Mouse (Mus musculus): ENCODE measurements around the gene Tspear. TPM values are rescaled to one million over a fixed set of nuclear protein-coding genes. Genes with fewer than 3 reads are reported as not detected.
A peak's percentile ranks its signal among the peaks of the same experiment; 100 is the strongest.
"Not testable (repeated sequence)": the region's sequence is repeated elsewhere in the genome, so short reads cannot be mapped to it uniquely, and the experiment has no call there.

The Tspear gene
- polyA plus RNA-seq, 1 experiment from 2014 or later = 0.65 TPM

DNA sequence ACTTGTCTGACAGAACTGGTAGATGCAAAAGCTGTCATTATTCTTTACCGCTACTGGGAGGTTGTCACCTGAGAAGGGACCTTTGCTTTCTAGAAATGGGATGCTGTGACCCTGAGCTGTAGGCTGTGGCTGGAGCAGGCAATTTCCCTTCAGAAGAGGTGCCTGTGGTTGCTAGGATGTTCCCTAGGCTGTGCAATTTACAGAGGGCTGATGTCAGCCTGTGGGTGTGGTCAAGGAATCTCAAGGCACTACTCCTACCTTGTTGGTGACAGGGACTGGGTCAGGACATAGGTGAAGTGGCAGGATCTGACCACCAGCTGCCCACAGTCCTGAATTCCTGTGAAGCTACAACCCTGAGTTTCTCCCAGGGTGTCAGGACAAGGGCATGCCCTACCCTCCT lies 83.4 kb downstream of the Tspear start:
- Histone ChIP-seq H3K27me3 (no peaks in the 10 kb centered on the region), H3K4me3 (no peak overlapping the region), H3K9ac (no peak overlapping the region), H3K27ac (no peak overlapping the region), H3K4me2 (no peak overlapping the region), H3K9me3 (replicated peaks) (no peaks in the 10 kb centered on the region), H3K36me3 (ENCODE audit: poor library complexity, severe bottlenecking) (no peaks in the 10 kb centered on the region), H3K4me1 (no peaks in the 10 kb centered on the region)
- 80% methylated on average over 1 of the region's 1 CpGs for WGBS
- ATAC-seq = no peak

DNA sequence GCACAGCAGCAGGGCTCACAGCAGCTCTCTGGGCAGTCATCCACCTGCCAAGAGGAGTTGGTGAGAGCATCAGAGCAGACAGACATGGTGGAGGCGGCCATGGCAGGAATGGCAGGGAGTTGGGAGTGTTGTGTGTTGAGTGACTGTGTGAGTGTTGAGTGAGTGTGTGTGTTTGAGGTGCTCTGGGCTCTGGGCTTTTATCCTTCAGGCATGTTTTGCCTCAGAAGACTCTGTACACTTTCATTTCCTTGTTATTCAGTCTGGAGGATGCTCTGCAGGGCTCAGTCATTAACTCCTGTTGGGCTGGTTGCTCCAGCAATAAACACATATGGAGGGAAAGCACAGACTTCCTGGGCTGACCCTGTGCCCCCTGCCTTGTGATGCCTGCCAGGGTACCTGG lies 84.9 kb downstream of the Tspear start, which contains the start of gene Gm3238:
Gene Gm3238 (minus strand): TSS at position 101 of the 400 bp plus-strand sequence.
- not testable (repeated sequence) for H3K9ac ChIP-seq; ATAC-seq; H3K4me2 ChIP-seq; H3K27me3 ChIP-seq; H3K4me1 ChIP-seq; H3K4me3 ChIP-seq; H3K9me3 ChIP-seq (replicated peaks); H3K36me3 ChIP-seq (ENCODE audit: poor library complexity, severe bottlenecking)
- no CpG with 5 or more reads among the region's 1 CpGs for WGBS
- peak within 1 kb of the TSS; percentile 51; the same call in 1 of the 2 replicates for H3K27ac ChIP-seq

DNA sequence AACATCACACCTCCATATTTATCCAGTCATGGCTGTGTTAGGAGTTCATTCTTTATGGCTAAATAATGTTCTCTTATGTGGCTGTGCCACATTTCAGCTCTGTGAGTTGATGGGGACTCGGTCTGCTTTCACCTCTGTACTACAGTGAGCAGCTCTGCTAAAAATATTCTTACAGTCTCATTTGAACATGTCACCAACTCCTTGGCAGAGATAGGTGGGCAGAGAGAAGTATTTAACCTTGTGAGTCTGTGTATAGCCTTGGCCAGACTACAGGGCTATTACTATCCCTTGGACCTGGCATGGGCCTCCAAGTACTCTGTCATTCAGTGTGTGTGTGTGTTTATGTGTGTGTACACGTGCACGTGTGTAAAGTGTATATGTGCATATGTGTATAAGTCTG lies 85.8 kb downstream of the Tspear start:
- WGBS = 100% methylated on average over 3 of the region's 3 CpGs
- ATAC-seq = not testable (repeated sequence)

DNA sequence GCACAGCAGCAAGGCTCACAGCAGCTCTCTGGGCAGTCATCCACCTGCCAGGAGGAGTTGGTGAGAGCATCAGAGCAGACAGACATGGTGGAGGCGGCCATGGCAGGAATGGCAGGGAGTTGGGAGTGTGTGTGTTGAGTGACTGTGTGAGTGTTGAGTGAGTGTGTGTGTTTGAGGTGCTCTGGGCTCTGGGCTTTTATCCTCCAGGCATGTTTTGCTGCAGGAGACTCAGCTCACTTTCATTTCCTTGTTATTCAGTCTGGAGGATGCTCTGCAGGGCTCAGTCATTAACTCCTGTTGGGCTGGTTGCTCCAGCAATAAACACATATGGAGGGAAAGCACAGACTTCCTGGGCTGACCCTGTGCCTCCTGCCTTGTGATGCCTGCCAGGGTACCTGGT lies 90.5 kb downstream of the Tspear start, which contains the start of gene Gm7138:
Gene Gm7138 (minus strand): TSS at position 101 of the 400 bp plus-strand sequence.
- not testable (repeated sequence) for H3K36me3 ChIP-seq (ENCODE audit: poor library complexity, severe bottlenecking); H3K4me1 ChIP-seq; H3K4me2 ChIP-seq; H3K9me3 ChIP-seq (replicated peaks); H3K27me3 ChIP-seq; ATAC-seq; H3K27ac ChIP-seq; H3K4me3 ChIP-seq; H3K9ac ChIP-seq
- WGBS = 86% methylated on average over 1 of the region's 1 CpGs

More for the DNA sequence above, 85.8 kb downstream of the Tspear start:
- H3K9me3 ChIP-seq (replicated peaks); H3K4me1 ChIP-seq; H3K9ac ChIP-seq; H3K27ac ChIP-seq; H3K4me2 ChIP-seq; H3K27me3 ChIP-seq; H3K36me3 ChIP-seq (ENCODE audit: poor library complexity, severe bottlenecking); H3K4me3 ChIP-seq: not testable (repeated sequence)

DNA sequence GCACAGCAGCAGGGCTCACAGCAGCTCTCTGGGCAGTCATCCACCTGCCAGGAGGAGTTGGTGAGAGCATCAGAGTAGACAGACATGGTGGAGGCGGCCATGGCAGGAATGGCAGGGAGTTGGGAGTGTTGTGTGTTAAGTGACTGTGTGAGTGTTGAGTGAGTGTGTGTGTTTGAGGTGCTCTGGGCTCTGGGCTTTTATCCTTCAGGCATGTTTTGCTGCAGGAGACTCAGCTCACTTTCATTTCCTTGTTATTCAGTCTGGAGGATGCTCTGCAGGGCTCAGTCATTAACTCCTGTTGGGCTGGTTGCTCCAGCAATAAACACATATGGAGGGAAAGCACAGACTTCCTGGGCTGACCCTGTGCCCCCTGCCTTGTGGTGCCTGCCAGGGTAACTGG lies 96.1 kb downstream of the Tspear start, which contains the start of gene Gm3250:
Gene Gm3250 (minus strand): TSS at position 101 of the 400 bp plus-strand sequence.
- H3K36me3 ChIP-seq (ENCODE audit: poor library complexity, severe bottlenecking); H3K4me3 ChIP-seq; H3K4me2 ChIP-seq; ATAC-seq; H3K27ac ChIP-seq; H3K4me1 ChIP-seq; H3K9me3 ChIP-seq (replicated peaks); H3K27me3 ChIP-seq; H3K9ac ChIP-seq: not testable (repeated sequence)
- 78% methylated on average over 1 of the region's 1 CpGs for WGBS

DNA sequence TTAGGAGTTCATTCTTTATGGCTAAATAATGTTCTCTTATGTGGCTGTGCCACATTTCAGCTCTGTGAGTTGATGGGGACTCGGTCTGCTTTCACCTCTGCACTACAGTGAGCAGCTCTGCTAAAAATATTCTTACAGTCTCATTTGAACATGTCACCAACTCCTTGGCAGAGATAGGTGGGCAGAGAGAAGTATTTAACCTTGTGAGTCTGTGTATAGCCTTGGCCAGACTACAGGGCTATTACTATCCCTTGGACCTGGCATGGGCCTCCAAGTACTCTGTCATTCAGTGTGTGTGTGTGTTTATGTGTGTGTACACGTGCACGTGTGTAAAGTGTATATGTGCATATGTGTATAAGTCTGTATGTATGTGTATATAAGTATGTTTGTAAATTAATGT lies 97.0 kb downstream of the Tspear start:
- not testable (repeated sequence) for H3K4me3 ChIP-seq; H3K27ac ChIP-seq; H3K27me3 ChIP-seq; ATAC-seq; H3K4me2 ChIP-seq; H3K4me1 ChIP-seq; H3K9ac ChIP-seq; H3K36me3 ChIP-seq (ENCODE audit: poor library complexity, severe bottlenecking); H3K9me3 ChIP-seq (replicated peaks)
- 96% methylated on average over 3 of the region's 3 CpGs for WGBS

DNA sequence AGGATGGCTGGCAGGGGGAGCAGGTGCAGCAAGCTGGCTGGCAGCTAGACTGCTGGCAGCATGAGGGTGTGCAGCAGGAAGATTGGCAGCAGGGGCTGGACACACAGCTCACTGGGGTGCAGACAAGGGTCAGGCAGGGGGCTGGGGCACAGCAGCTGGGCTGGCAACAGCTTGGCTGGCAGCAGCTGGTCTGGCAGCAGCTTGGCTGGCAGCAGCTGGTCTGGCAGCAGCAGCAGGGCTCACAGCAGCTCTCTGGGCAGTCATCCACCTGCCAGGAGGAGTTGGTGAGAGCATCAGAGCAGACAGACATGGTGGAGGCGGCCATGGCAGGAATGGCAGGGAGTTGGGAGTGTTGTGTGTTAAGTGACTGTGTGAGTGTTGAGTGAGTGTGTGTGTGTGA lies 101.5 kb downstream of the Tspear start, which contains the start of gene Gm7137:
Gene Gm7137 (minus strand): TSS at position 325 of the 400 bp plus-strand sequence.
- H3K4me3 ChIP-seq; H3K4me1 ChIP-seq; H3K4me2 ChIP-seq; H3K27ac ChIP-seq; ATAC-seq; H3K9me3 ChIP-seq (replicated peaks); H3K36me3 ChIP-seq (ENCODE audit: poor library complexity, severe bottlenecking); H3K9ac ChIP-seq; H3K27me3 ChIP-seq: not testable (repeated sequence)
- no CpG with 5 or more reads among the region's 1 CpGs for WGBS

DNA sequence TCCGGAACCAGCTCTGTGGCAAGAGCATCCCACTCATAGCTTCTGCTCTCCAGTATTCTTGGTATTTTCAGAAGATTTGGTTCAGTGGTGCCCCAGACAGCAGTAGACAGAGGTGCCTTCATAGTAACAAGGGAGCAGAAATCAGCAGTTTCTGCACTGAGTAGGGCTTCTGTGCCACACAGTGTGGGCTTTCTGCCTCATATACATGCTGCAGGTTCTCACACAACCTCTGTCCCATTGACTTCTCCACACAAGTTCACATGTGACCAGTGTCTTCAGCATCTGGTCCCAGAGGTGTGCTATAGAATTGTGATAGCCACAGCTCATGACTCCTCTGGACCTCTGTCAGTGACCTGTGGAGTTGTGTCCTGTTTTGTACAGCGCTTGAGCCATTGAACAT lies 102.3 kb downstream of the Tspear start:
- H3K36me3 ChIP-seq (ENCODE audit: poor library complexity, severe bottlenecking) = no peaks in the 10 kb centered on the region
- ATAC-seq = no peak
- no peak overlapping the region for H3K4me3 ChIP-seq
- H3K9ac ChIP-seq = no peak overlapping the region
- H3K27me3 ChIP-seq = no peaks in the 10 kb centered on the region
- no peaks in the 10 kb centered on the region for H3K9me3 ChIP-seq (replicated peaks)
- H3K4me1 ChIP-seq = no peaks in the 10 kb centered on the region
- WGBS = 92% methylated on average over 2 of the region's 2 CpGs
- no peak overlapping the region for H3K4me2 ChIP-seq
- no peak overlapping the region for H3K27ac ChIP-seq

DNA sequence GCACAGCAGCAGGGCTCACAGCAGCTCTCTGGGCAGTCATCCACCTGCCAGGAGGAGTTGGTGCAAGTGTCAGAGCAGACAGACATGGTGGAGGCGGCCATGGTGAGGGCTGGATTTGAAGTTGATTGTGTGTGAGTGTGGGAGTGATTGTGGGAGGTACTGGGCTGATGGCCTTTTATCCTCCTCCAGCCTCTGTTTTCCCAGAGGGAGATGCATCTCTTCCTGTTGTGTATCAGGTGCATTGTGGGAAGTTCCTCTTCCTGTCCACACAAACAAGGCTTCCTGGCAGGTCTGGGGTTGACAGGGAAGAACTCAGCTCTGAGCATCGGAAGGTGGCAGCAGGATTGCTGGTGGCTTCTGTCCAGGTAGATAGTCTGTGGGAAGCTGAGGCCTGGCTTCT lies 108.6 kb downstream of the Tspear start, which contains the start of gene Gm9639:
Gene Gm9639 (minus strand): TSS at position 101 of the 400 bp plus-strand sequence.
- no peak for ATAC-seq
- H3K27me3 ChIP-seq = no peaks in the 10 kb centered on the region
- H3K9me3 ChIP-seq (replicated peaks) = no peaks in the 10 kb centered on the region
- 50% methylated on average over 2 of the region's 2 CpGs for WGBS
- H3K27ac ChIP-seq = no peak within 1 kb of the TSS; the same call in 1 of the 2 replicates
- no peaks in the 10 kb centered on the region for H3K36me3 ChIP-seq (ENCODE audit: poor library complexity, severe bottlenecking)
- H3K9ac ChIP-seq = no peak within 1 kb of the TSS
- no peak within 1 kb of the TSS for H3K4me3 ChIP-seq
- H3K4me2 ChIP-seq = no peak within 1 kb of the TSS
- H3K4me1 ChIP-seq = peaks cover 13% of the 10 kb centered on the region

DNA sequence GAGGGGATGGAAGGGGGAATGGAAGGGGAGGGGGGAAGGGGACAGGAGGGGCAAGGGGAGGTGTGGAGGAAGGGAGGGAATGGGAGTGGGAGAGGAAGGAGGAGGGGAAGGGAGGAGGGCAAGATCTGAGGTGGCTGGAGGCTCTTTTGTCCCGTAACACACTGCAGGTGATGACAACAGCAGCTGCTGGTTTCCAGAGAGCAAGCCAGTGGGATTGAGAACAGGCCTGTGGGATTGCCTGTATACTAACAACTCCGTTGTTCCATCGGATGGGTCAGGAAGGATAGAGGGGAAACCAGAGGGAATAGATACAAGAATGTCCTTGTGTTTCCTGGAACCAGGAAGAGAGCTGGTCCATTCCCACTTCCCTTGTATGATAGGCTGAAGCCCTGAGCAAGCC lies 111.3 kb downstream of the Tspear start:
- Histone ChIP-seq H3K4me2 (no peak overlapping the region), H3K9ac (no peak overlapping the region), H3K9me3 (replicated peaks) (no peaks in the 10 kb centered on the region), H3K36me3 (ENCODE audit: poor library complexity, severe bottlenecking) (no peaks in the 10 kb centered on the region), H3K4me3 (no peak overlapping the region), H3K4me1 (peaks cover 13% of the 10 kb centered on the region), H3K27ac (peak overlapping the region; percentile 69), H3K27me3 (no peaks in the 10 kb centered on the region)
- no peak for ATAC-seq
- WGBS = 15% methylated on average over 3 of the region's 3 CpGs

DNA sequence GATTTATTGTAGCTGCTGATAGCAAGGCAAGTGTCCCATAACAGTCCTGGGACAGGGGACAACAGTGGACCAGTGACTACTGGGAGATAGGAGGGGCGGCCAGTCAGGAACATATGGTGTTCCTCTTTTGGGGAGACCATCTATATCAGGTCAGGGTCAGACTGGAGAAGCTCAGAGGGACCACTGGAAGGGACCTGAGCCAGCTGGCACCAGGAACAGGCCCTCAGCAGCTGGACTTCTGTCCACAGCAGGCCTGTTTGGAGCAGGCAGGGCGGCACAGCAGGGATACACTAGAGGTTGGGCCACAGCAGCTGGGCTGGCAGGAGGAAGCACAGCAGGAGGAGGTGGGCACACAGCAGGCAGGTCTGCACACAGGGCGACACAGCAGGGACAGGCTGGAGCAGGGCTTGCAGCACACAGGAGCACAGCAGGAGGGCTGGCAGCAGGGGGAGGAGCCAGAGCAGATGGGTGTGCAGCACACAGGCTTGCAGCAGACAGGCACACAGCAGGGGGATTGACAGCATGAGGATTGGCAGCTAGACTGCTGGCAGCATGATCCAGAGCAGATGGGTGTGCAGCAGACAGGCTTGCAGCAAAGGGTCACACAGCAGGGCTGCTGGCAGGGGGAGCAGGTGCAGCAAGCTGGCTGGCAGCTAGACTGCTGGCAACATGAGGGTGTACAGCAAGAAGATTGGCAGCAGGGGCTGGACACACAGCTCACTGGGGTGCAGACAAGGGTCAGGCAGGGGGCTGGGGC lies 112.0 kb downstream of the Tspear start:
- not testable (repeated sequence) for H3K27me3 ChIP-seq; H3K36me3 ChIP-seq (ENCODE audit: poor library complexity, severe bottlenecking); H3K9me3 ChIP-seq (replicated peaks); ATAC-seq; H3K4me3 ChIP-seq; H3K9ac ChIP-seq; H3K4me2 ChIP-seq
- peaks cover 13% of the 10 kb centered on the region for H3K4me1 ChIP-seq
- WGBS = 38% methylated on average over 3 of the region's 3 CpGs
- H3K27ac ChIP-seq = peak overlapping the region; percentile 69

DNA sequence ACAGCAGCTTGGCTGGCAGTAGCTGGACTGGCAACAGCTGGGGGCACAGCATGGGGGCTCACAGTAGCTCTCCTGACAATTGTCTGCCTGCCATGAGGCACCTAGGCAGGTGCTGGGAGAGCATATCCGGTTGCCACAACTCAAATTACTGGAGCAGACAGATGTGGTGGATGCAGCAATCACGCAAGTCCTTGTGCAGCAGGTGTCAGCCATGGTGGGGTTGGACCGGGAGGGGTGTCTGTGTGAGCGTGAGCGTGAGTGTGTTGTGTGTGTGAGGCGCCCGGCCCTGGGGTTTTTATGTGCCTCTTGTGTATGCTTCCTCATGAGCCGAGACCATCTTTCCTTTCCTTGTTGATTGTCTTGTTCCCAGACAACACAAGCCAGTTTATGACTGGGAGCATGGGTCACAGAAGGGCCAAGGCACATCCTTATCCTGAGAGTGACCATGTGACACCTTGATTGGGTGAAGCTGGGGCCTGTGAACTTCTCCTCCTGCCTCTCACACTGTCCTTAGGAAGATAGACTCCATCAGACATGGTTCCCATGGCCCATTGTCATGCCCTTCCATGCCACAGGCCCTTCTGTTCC lies 112.6 kb downstream of the Tspear start, which contains the start of gene Gm19668:
Gene Gm19668 (minus strand): TSS at position 213 of the 588 bp plus-strand sequence.
- H3K36me3 ChIP-seq (ENCODE audit: poor library complexity, severe bottlenecking) = no peaks in the 10 kb centered on the region
- H3K4me1 ChIP-seq = peaks cover 13% of the 10 kb centered on the region
- H3K27ac ChIP-seq = peak within 1 kb of the TSS; percentile 69
- H3K27me3 ChIP-seq = no peaks in the 10 kb centered on the region
- no peak for ATAC-seq
- H3K9ac ChIP-seq = no peak within 1 kb of the TSS
- H3K4me3 ChIP-seq = no peak within 1 kb of the TSS
- no peak within 1 kb of the TSS for H3K4me2 ChIP-seq
- H3K9me3 ChIP-seq (replicated peaks) = no peaks in the 10 kb centered on the region
- 66% methylated on average over 8 of the region's 8 CpGs for WGBS
